Mouse (Mus musculus) urinary bladder, adult 18-20 months (tissue): ENCODE measurements at regions not wholly inside any gene's neighbourhood (a gene's known extent, or its start where the extent isn't known, plus 50 kb on each side); places are given as distances from the start of the nearest gene placed in this dataset.

ENCODE experiments used
- DNase-seq, 2 experiments: peaks; one replicate each; pipeline ENCODE4 v3.0.0; 2022; ENCODE audit warnings: low spot score in 2 of 2, mixed read lengths in 2 of 2

GRCm38 (mm10) chr6:94957990-94958389 is 159.1 kb upstream of the Kbtbd8 start:
- no peak for DNase-seq

- DNase-seq: no peak
These were observed 159.8 kb upstream of the Kbtbd8 start for GRCm38 (mm10) chr6:94957172-94957668.

- DNase-seq: no peak
These were observed 162.5 kb upstream of the Kbtbd8 start for GRCm38 (mm10) chr6:94954580-94954979.

GRCm38 (mm10) chr6:94953658-94954057 is 163.4 kb upstream of the Kbtbd8 start:
- DNase-seq: no peak

- no peak for DNase-seq
These were observed 164.9 kb upstream of the Kbtbd8 start for GRCm38 (mm10) chr6:94951971-94952768.

GRCm38 (mm10) chr6:94950944-94951343 is 166.1 kb upstream of the Kbtbd8 start:
- DNase-seq: no peak

- no peak for DNase-seq
These were observed 166.7 kb upstream of the Kbtbd8 start for GRCm38 (mm10) chr6:94950319-94950718.

- DNase-seq: no peak
These were observed 170.6 kb upstream of the Kbtbd8 start for GRCm38 (mm10) chr6:94946352-94946900.

- DNase-seq: no peak
These were observed 171.3 kb upstream of the Kbtbd8 start for GRCm38 (mm10) chr6:94945715-94946114.

- DNase-seq: no peak
These were observed 172.8 kb upstream of the Kbtbd8 start for GRCm38 (mm10) chr6:94944196-94944595.

GRCm38 (mm10) chr6:94938949-94939348 is 178.1 kb upstream of the Kbtbd8 start:
- no peak for DNase-seq

- DNase-seq: no peak
These were observed 180.8 kb upstream of the Kbtbd8 start for GRCm38 (mm10) chr6:94936206-94936605.

- DNase-seq: no peak
These were observed 181.3 kb upstream of the Kbtbd8 start for GRCm38 (mm10) chr6:94935706-94936105.

- DNase-seq: no peak
These were observed 189.2 kb upstream of the Kbtbd8 start for GRCm38 (mm10) chr6:94927811-94928210.

- DNase-seq: no peak
These were observed 190.3 kb upstream of the Kbtbd8 start for GRCm38 (mm10) chr6:94926652-94927211.

- no peak for DNase-seq
These were observed 191.6 kb upstream of the Kbtbd8 start for GRCm38 (mm10) chr6:94925408-94925807.

GRCm38 (mm10) chr6:94924338-94925039 is 192.6 kb upstream of the Kbtbd8 start:
- DNase-seq: no peak

- DNase-seq: no peak
These were observed 195.3 kb upstream of the Kbtbd8 start for GRCm38 (mm10) chr6:94921741-94922140.

GRCm38 (mm10) chr6:94920770-94921169 is 196.3 kb upstream of the Kbtbd8 start:
- DNase-seq: no peak

- DNase-seq: no peak
These were observed 197.8 kb upstream of the Kbtbd8 start for GRCm38 (mm10) chr6:94919194-94919743.

- DNase-seq: peak in 1 of 2 experiments; percentile 31
These were observed 201.0 kb upstream of the Kbtbd8 start for GRCm38 (mm10) chr6:94915842-94916620.
